Mouse (Mus musculus) lung, postnatal 0 days (tissue): ENCODE measurements around the gene Kifc5b.

Experiments used
- CTCF ChIP-seq: IDR thresholded peaks from 2 replicates; pipeline ENCODE4 v1.5.1; 2016; ENCODE audit warnings: antibody characterized with exemption, mild to moderate bottlenecking
- EP300 ChIP-seq: IDR thresholded peaks from 2 replicates; pipeline ENCODE4 v1.6.1; 2016; ENCODE audit warnings: antibody characterized with exemption, mild to moderate bottlenecking, control low read depth

GRCm38 (mm10) chr17:26872870-26873269 is 44.0 kb upstream of the Kifc5b start:
- TF ChIP-seq CTCF: no peak
- peak; percentile 73 for TF ChIP-seq EP300
